Mouse (Mus musculus) heart, adult 9 months (tissue): ENCODE results near the gene Gli2.
A peak's percentile ranks its signal among the peaks of the same experiment; 100 is the strongest.

Experiments
- DNase-seq, 2 experiments: peaks; one replicate each; pipeline ENCODE4 v3.0.0; 2022; ENCODE audit warnings: low spot score in 2 of 2

Gli2 gene

DNA sequence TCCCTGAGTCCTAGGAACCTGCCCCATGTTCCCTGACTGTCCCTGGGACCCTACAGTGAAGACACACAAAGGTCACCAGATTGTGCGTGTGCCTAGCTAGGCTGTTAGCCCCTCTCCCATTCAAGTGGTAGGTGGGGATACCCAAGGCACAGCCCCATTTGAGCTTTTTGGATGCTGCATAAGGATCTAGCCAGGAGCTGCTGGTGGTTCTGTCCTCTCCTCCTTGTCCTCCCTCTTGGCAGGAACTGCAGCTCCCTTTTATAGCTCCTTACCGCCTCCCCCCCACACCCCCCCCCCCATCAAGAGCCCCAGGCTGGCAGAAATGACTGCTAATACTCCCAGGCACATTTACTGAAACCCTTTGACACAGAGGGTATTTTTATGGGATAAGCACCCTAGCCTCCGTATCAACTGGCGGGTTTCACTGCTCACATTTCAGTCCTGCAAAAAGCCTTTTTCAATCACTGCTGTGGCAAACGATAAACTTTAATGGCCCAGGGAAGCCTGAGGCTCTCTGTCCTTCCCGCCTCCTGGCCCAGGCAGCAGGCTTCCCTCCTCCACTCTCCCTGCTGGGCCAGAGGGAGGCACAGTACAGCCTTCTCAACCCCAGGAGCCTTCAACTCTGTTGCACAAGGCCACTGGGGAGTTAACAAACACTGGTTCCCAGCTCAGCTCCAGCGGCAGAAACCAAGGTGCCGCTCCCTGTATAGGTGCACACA lies 151.4 kb downstream of the Gli2 start:
- DNase-seq, result no peak

DNA sequence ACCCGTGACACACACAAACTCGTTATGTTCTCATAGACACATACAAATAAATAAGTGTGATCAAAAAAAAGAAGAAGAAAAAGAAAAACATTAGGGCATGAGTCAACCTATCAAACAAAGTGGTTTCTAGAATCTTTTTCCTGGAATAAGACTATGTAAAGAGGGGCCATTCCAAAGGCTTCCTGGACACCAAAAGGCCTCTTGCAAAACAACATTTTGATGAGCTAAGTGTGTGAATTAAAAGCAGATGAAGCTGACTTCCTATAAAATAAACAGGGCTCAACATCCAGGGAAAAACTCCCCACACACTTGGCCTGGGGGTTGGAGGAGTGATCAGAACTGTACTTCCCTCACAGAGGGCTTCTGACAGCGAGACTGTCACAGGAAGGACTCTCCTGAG lies 155.1 kb downstream of the Gli2 start:
- no peak for DNase-seq

DNA sequence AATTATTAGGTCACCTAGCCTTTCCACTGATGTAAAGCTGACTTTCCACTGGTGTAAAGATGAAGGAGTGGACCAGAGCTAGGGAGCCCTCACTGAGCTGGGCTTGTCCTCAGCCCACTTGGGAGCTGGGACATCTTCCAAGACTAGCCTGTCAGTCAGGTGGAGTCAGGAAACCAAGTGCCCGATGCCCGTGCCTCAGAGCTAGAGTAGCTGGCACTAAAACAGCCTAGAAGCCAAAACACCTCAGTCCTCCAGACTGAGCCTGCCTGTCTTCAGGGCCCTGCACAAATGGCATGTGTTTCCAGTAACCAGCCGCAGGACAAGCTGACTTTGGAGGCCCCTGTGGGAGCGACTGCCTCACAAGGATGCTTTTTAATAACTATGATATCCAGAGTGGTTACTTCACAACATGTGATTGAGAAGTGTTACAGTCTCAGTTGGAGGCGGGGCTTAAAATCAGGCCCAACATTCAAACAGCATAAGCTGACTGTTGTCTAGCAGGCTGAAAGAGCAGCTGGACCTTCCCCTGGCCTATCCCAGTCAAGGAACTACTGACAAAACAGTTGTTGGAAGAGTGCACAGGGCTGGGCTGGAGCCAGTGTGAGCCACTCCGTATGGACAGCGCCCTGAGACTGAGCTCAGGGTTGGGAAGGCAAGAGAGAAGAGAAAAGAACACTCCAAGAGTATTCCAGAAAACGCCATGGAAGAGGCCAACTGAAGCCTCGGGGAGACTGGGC lies 158.2 kb downstream of the Gli2 start:
- peak; percentile 41 to 45 for DNase-seq

DNA sequence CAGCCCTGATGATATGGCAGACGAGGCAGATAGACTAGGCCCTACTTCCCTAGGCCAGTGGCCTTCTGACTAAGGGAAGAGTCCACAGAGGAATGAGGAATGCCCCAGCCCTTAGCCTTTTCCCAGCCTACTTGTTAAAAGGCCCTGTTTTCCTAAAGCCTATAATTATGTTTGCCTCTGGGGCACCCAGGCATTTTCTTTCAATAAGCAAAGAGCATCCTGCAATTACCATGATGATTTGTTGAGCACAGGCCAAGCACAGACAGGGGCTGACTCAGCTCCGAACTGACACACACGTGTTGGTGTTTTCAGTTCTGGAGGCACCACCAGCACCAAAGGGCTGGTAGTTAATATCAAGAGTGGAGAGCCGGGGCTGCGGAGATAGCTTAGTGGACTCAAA lies 162.0 kb downstream of the Gli2 start:
- no peak for DNase-seq

- DNase-seq, result no peak
These were observed 163.1 kb downstream of the Gli2 start for GRCm38 (mm10) chr1:118890125-118890875.

GRCm38 (mm10) chr1:118880781-118881247 lies 172.6 kb downstream of the Gli2 start:
- peak; percentile 28 to 31 for DNase-seq

DNA sequence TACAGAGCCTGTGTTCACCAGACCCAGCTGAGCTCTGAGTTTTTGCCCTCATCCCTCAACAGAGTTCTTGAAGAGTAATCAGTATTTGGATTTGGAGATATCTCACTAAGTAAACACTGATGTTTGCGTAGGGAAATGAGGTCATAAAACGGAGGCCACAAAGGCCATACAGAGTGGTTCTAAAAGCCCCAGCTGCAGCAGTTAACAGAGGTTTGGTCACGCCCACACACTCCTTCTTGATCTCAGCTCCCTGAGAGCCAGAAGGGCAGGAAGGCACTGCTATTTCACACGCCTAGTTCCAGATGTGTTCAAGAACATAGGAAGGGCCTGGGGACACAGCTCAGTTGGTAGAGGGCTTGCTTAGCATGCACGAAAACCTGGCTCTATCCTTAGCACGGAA lies 175.1 kb downstream of the Gli2 start:
- peak; percentile 46 to 56 for DNase-seq

- DNase-seq, result no peak
These were observed 178.2 kb downstream of the Gli2 start for GRCm38 (mm10) chr1:118875227-118875626.

DNA sequence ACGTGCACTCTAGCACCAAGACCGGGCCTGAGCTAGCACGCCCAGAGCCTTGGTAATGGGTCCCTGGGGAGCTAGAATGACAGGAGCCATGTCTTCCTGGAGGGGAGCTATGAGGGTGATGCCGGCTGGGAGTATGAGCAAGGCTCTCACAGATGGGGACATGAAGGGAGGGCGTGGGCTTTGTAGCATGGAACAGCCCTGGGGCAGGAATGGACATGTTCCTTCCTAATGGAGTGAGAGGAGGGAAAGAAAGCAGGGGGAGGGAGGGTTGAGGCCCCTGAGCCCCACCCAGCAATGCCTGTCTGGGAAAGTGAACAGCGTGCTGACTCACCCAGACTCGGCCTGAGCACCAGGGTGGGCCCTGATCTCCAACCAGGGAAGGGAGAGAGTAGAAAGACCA lies 179.9 kb downstream of the Gli2 start:
- DNase-seq, result peak; percentile 7 to 20

GRCm38 (mm10) chr1:118864735-118865134 lies 188.7 kb downstream of the Gli2 start:
- no peak for DNase-seq

- no peak for DNase-seq
These were observed 189.4 kb downstream of the Gli2 start for GRCm38 (mm10) chr1:118864031-118864430.

GRCm38 (mm10) chr1:118858101-118858500 lies 195.3 kb downstream of the Gli2 start:
- DNase-seq, result no peak

DNA sequence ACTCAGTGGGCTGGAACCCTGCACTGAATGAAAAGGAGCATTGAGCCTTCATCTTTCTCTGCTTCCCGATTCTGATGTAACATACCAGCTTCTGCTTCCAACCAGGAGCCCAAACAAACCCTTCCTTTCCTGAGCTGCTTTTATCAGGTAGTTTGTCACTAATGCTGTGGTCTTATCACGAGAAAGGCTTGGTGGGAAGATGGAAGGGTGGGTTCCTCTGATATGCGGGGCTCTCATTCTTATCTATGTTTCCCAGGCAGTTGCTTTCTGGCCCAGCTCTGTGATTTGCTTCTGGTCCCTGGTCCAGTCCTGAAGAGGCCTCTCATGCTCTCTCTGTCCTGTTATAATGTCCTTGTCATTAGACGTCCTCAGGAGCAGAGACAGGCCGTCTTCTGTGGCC lies 222.8 kb downstream of the Gli2 start:
- no peak for DNase-seq

- DNase-seq, result no peak
These were observed 226.8 kb downstream of the Gli2 start for GRCm38 (mm10) chr1:118826614-118827013.

DNA sequence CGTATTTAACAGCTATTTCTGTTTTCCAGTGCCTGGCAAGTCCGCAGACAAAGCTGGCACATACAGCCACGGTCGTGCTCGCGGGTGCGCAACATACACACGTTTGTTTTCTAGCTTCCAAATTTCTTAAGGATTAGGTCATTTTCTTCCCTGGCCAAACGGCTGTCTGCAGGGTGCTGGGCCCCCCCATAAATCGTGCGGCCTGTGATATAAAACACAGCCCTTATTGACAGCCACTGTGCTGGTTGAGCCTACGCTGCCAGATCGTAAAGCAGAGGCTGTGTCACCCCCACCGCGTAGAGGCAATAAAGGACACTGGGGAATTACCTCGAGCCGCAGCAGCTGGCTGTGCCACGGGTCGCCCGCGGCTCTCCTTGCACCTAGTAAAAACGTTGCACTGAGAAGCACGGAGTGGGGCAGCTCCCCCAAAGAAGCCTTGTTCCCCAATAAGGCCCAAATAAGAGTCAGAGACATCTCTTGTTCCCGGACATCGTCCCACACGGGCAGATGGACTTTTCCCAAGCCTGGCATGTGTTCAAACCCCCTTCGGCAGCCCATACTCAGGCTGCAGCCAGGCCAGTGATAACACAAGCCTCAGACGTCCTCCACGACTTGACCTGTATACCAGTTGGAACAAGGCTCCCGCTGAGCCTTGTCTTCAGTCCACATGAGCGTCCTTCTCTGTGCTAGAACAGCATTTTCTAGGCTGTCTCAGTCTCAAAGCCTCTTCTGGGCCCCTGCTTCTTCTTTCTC lies 227.8 kb downstream of the Gli2 start:
- peak; percentile 4 to 6 for DNase-seq

- DNase-seq, result no peak
These were observed 228.4 kb downstream of the Gli2 start for GRCm38 (mm10) chr1:118825035-118825434.

- no peak for DNase-seq
These were observed 231.2 kb downstream of the Gli2 start for GRCm38 (mm10) chr1:118822258-118822657.

GRCm38 (mm10) chr1:118815015-118815414 lies 238.4 kb downstream of the Gli2 start:
- no peak for DNase-seq

DNA sequence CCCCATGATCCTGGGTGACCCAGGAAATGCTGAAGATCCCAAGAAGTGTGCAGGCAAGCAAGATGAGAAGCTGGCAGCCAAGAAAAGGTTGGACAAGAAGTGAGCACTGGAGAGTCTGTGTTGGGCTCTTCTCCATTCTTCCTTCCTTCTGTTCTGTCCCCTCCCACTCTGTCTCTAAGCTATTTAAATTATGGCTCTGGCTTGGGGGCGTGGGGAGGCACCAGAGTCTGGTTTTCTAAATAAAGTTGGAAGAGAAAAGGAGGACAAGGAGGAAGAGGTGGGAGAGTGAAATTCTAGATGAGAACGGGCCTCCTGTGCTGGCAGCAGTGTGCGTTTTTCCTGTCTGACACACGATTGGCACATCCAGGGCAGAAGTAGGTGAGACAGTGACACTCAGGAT lies 243.1 kb downstream of the Gli2 start:
- DNase-seq, result no peak

GRCm38 (mm10) chr1:118806727-118807126 lies 246.7 kb downstream of the Gli2 start:
- no peak for DNase-seq

DNA sequence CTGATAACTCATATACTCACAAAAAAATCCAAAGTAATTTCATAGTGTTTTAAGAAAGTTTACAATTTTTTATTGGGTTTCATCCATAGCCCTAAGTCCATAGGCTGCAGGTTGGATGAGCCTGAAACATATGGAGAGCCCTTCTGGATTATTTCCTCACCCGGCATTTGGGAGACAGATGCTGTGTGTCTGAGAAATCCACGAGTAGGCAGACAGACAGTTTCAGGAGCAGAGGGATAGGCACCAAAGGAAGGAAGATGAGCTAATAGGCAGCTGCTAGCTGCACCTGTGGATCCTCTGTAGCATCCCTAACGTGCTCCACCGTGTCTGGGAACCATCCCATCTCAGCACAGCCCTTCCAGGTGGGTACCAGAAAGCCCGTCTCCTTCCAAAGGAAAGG lies 251.3 kb downstream of the Gli2 start:
- DNase-seq, result no peak
